Mouse (Mus musculus) brain, embryonic 14.5 days (tissue): ENCODE results near the gene Grid1.

Experiments used
- CTCF ChIP-seq: fragments of 200-500 bp; IDR thresholded peaks from 2 replicates; pipeline ENCODE4 v1.5.1; 2012; ENCODE audit warnings: inconsistent platforms, mild to moderate bottlenecking, moderate library complexity, borderline replicate concordance; ENCODE audit not compliant: insufficient read depth, insufficient read length; ENCODE audit errors: extremely low read depth
- POLR2A ChIP-seq: fragments of 200-500 bp; IDR thresholded peaks from 2 replicates; pipeline ENCODE4 v1.6.1; 2012; ENCODE audit warnings: mild to moderate bottlenecking, inconsistent platforms, borderline replicate concordance; ENCODE audit not compliant: poor library complexity, insufficient read depth, insufficient read length, severe bottlenecking; ENCODE audit errors: extremely low read depth

- TF ChIP-seq POLR2A (no peak), CTCF (no peak)
These were observed 225.2 kb downstream of the Grid1 start for GRCm38 (mm10) chr14:35044918-35045698.
